ENCODE assay signal across 23 mouse cellular contexts in the genomic region with DNA sequence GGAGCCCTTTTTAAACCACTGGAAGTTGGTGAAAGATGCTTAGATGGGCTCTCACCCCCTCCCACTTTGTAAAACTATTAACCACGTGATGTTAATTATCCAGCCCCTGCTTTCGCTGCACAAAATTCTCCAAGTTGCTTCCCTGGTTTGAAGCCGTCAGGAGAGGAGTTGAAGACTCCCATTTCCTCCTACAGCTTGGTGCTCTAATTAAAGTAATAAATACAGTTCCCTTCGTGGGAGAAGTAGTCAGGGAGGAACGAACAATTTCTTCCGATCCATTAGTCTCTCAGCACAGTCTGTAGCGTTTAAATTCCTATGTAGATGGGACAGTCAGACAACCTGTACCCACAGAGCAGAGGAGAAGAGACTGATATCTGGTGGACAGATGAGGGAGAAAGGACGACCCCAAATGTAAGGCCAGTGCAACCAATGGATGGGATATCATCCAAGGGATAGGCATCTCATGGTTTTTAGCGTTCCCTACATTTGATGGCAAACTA.
"Had no signal": no experiment of that assay in that cellular context is flagged by ENCODE, and none has a peak within 500 bp of the region (broad histone marks: within the 10 kb centered on the region; RNA-seq: fewer than 3 reads in every experiment).

No protein-coding gene starts in this region.

- H3K27ac ChIP-seq: heart, adult 2 months; heart, embryonic 13.5 days; heart, embryonic 15.5 days; hindbrain, embryonic 13.5 days; hindbrain, embryonic 15.5 days; hindbrain, postnatal 0 days; limb, embryonic 13.5 days; limb, embryonic 15.5 days; liver, embryonic 12.5 days; liver, embryonic 14.5 days had no signal

- H3K4me1 ChIP-seq: heart, embryonic 13.5 days; heart, embryonic 15.5 days; limb, embryonic 13.5 days; limb, embryonic 15.5 days; liver, embryonic 12.5 days had no signal

- H3K4me2 ChIP-seq: heart, embryonic 11.5 days; heart, embryonic 13.5 days; heart, embryonic 15.5 days; hindbrain, embryonic 13.5 days; hindbrain, embryonic 15.5 days; limb, embryonic 13.5 days; limb, embryonic 15.5 days; liver, embryonic 12.5 days had no signal

- H3K36me3 ChIP-seq: heart, embryonic 13.5 days; heart, embryonic 15.5 days; hindbrain, embryonic 13.5 days; hindbrain, embryonic 15.5 days; limb, embryonic 13.5 days; limb, embryonic 15.5 days; liver, embryonic 12.5 days had no signal

- ATAC-seq: hindbrain, postnatal 0 days; intestine, embryonic 16.5 days; liver, embryonic 12.5 days had no signal

- DNase-seq: gastrocnemius, postnatal 14 days; gastrocnemius, postnatal 36 days; heart, adult 11 months; heart, adult 2 months; heart, postnatal 14 days; heart, postnatal 36 days; kidney, adult 18-20 months; kidney, adult 8-10 months; kidney, postnatal 14 days; layer of hippocampus, adult 9-11 months; layer of hippocampus, postnatal 36 days; left cerebral cortex, postnatal 4 days had no signal

- H3K9me3 ChIP-seq: heart, embryonic 13.5 days; heart, embryonic 15.5 days; hindbrain, embryonic 13.5 days; hindbrain, embryonic 15.5 days; limb, embryonic 13.5 days; limb, embryonic 15.5 days; liver, embryonic 12.5 days had no signal

- H3K4me3 ChIP-seq: heart, adult 2 months; heart, embryonic 13.5 days; heart, embryonic 15.5 days; hindbrain, embryonic 13.5 days; hindbrain, embryonic 15.5 days; limb, embryonic 13.5 days; limb, embryonic 15.5 days; liver, embryonic 12.5 days had no signal

- H3K9ac ChIP-seq: heart, embryonic 13.5 days; heart, embryonic 15.5 days; hindbrain, embryonic 13.5 days; hindbrain, embryonic 15.5 days; limb, embryonic 13.5 days; limb, embryonic 15.5 days; liver, embryonic 12.5 days; liver, embryonic 14.5 days had no signal

- H3K27me3 ChIP-seq: heart, embryonic 13.5 days; heart, embryonic 15.5 days; hindbrain, embryonic 13.5 days; hindbrain, embryonic 15.5 days; limb, embryonic 13.5 days; limb, embryonic 15.5 days; liver, embryonic 12.5 days had no signal
